ENCODE assay signal across 10 mouse cellular contexts in genomic region chr2:84386563-84387393, GRCm38 (mm10). TPM values are rescaled to one million over a fixed set of nuclear protein-coding genes. Genes with fewer than 3 reads are reported as not detected.
DNase-seq lines count a peak whose midpoint lies in the region; ATAC-seq and TF ChIP-seq lines count a peak whose summit lies in the region.
"Had no signal": no experiment of that assay in that cellular context is flagged by ENCODE, and none has a peak within 500 bp of the region (broad histone marks: within the 10 kb centered on the region; RNA-seq: fewer than 3 reads in every experiment).

No protein-coding gene starts in this region.

- H3K9me3 ChIP-seq in forebrain, postnatal 0 days (ENCODE audit: low read length) = no peaks in the 10 kb centered on the region
- no peaks in the 10 kb centered on the region for H3K9me3 ChIP-seq in midbrain, postnatal 0 days (ENCODE audit: low read length)
- H3K9me3 ChIP-seq: G1E; megakaryocyte, embryonic 14.5 days had no signal

- DNase-seq in heart, adult 11 months = peak; percentile 97
- no peak for DNase-seq in heart, postnatal 4 days
- DNase-seq in forebrain, postnatal 0 days = no peak
- DNase-seq in kidney, adult 8-10 months = peak; percentile 27 to 46
- DNase-seq in midbrain, postnatal 0 days (ENCODE audit: low spot score) = no peak
- no peak for DNase-seq in cerebellum, postnatal 10 days
- DNase-seq in thymus, adult 18-20 months = no peak

- H3K9ac ChIP-seq in forebrain, postnatal 0 days = no peak overlapping the region
- no peak overlapping the region; the same call in 1 of the 2 replicates for H3K9ac ChIP-seq in midbrain, postnatal 0 days (replicated peaks; ENCODE audit: low read length, poor library complexity, severe bottlenecking)

- H3K4me3 ChIP-seq in forebrain, postnatal 0 days (ENCODE audit: low read depth, low read length) = peak overlapping the region; percentile 7; the same call in 1 of the 2 replicates
- peak overlapping the region; percentile 25 for H3K4me3 ChIP-seq in midbrain, postnatal 0 days (ENCODE audit: low read depth, low read length)
- H3K4me3 ChIP-seq: megakaryocyte, embryonic 14.5 days had no signal

- TF ChIP-seq CTCF in forebrain, postnatal 0 days (IDR thresholded peaks at IDR 0.05; ENCODE audit: low read depth) = no peak
- TF ChIP-seq CTCF in midbrain, postnatal 0 days (IDR thresholded peaks at IDR 0.05) = no peak

- H3K27me3 ChIP-seq in forebrain, postnatal 0 days (ENCODE audit: insufficient read depth, low read length) = no peaks in the 10 kb centered on the region
- H3K27me3 ChIP-seq in midbrain, postnatal 0 days (ENCODE audit: insufficient read depth, low read length) = no peaks in the 10 kb centered on the region
- H3K27me3 ChIP-seq: megakaryocyte, embryonic 14.5 days had no signal

- ATAC-seq in forebrain, postnatal 0 days = no peak
- 0 out of 2 replicates have a peak, but pooled peaks have one; percentile 34 for ATAC-seq in midbrain, postnatal 0 days (ENCODE audit: low FRiP score)
- ATAC-seq in megakaryocyte, adult 5-6 weeks (ENCODE audit: poor library complexity, severe bottlenecking) = no peak

- H3K36me3 ChIP-seq in forebrain, postnatal 0 days (ENCODE audit: insufficient read depth) = no peaks in the 10 kb centered on the region
- H3K36me3 ChIP-seq in midbrain, postnatal 0 days (ENCODE audit: insufficient read depth, low read length) = no peaks in the 10 kb centered on the region
- H3K36me3 ChIP-seq: G1E had no signal

- no peaks in the 10 kb centered on the region for H3K4me1 ChIP-seq in forebrain, postnatal 0 days (ENCODE audit: insufficient read depth)
- no peaks in the 10 kb centered on the region for H3K4me1 ChIP-seq in midbrain, postnatal 0 days (ENCODE audit: insufficient read depth, low read length)

- WGBS in forebrain, postnatal 0 days = 44% methylated on average over 18 of the region's 18 CpGs
- 25% methylated on average over 18 of the region's 18 CpGs for WGBS in midbrain, postnatal 0 days

- no peak overlapping the region for H3K27ac ChIP-seq in forebrain, postnatal 0 days (ENCODE audit: low read depth, low read length)
- no peak overlapping the region for H3K27ac ChIP-seq in midbrain, postnatal 0 days (ENCODE audit: low read depth, low read length)

- peak overlapping the region; percentile 19 for H3K4me2 ChIP-seq in forebrain, postnatal 0 days (ENCODE audit: low read depth)
- H3K4me2 ChIP-seq in midbrain, postnatal 0 days (ENCODE audit: low read depth, low read length, poor library complexity, severe bottlenecking) = peak overlapping the region; percentile 44

RNA-seq across cellular contexts. Expression of gene Calcrl, which starts 38.4 kb away (rescaled TPM):
- 10 to 100 TPM; 37.2 to 41.6 TPM for total RNA-seq in heart, postnatal 4 days (2021)
- 12.5 and 14.1 TPM in 2 replicates for total RNA-seq in forebrain, postnatal 0 days (2014; rRNA removed)
- 3.9 and 6.1 TPM in 2 replicates for polyA plus RNA-seq in forebrain, postnatal 0 days (2015; fragmentation: Nextera tagmentation; extraction: Ambion mirVana)
- total RNA-seq in midbrain, postnatal 0 days (2014; rRNA removed) = 11.0 and 19.5 TPM in 2 replicates
- polyA plus RNA-seq in midbrain, postnatal 0 days (2015; fragmentation: Nextera tagmentation; extraction: Ambion mirVana) = 6.0 TPM in 2 replicates
- total RNA-seq in megakaryocyte, adult 5-6 weeks (2015) = 17.8 and 25.6 TPM in 2 replicates
- 49.4 and 66.0 TPM in 2 replicates for total RNA-seq in megakaryocyte, adult 5-6 weeks (2017)

Comparison
In these comparisons a context has a peak if more than half of its experiments do, and no peak if none do; other contexts are left out.
1. DNase-seq: peak in heart, adult 11 months (single experiment) and kidney, adult 8-10 months (2 of 2); none in heart, postnatal 4 days (single experiment), forebrain, postnatal 0 days (single experiment), midbrain, postnatal 0 days (single experiment), cerebellum, postnatal 10 days (0 of 2) and thymus, adult 18-20 months (0 of 2).